Mouse (Mus musculus): ENCODE results near the gene Nes. TPM values are rescaled to one million over a fixed set of nuclear protein-coding genes. Genes with fewer than 3 reads are reported as not detected.

Nes gene
- polyA plus RNA-seq (2012; ENCODE audit: low replicate concordance): 0.62 and 1.3 TPM in 2 replicates

GRCm38 (mm10) chr3:87970939-87971488 lies at the start of gene Nes:
Gene Nes (plus strand): TSS chr3:87971078.

GRCm38 (mm10) chr3:87930078-87930795 lies 40.6 kb upstream of the Nes start, which contains the start of the genes Isg20l2 and Rrnad1:
Gene Isg20l2 (plus strand): TSS chr3:87930314.
Gene Rrnad1 (minus strand): TSS chr3:87930717.

GRCm38 (mm10) chr3:87948378-87949265 lies 22.3 kb upstream of the Nes start, which contains the start of gene Crabp2:
Gene Crabp2 (plus strand): TSS chr3:87948666.

GRCm38 (mm10) chr3:88000181-88000580 lies 29.3 kb downstream of the Nes start, which contains the start of gene Bcan:
Gene Bcan (minus strand): TSS chr3:88000230.

GRCm38 (mm10) chr3:88027434-88028186 lies 56.7 kb downstream of the Nes start, which contains the start of gene Hapln2:
Gene Hapln2 (minus strand): TSS chr3:88027583.

Other genes starting within 250 kb of the Nes start
- gene Lrrc71, start 222.5 kb upstream of the Nes start, polyA plus RNA-seq (2012; ENCODE audit: low replicate concordance): 2.1 TPM in 1 of 2 replicates, not detected in the other
- 0.07 TPM in 1 of 2 replicates, not detected in the other for gene Ntrk1, start 175.9 kb upstream of the Nes start, polyA plus RNA-seq (2012; ENCODE audit: low replicate concordance)
- gene Insrr, start 174.1 kb upstream of the Nes start, polyA plus RNA-seq (2012; ENCODE audit: low replicate concordance): 0.07 and 0.25 TPM in 2 replicates
- gene Pear1, start 146.8 kb upstream of the Nes start, polyA plus RNA-seq (2012; ENCODE audit: low replicate concordance): 27.1 and 31.2 TPM in 2 replicates
- gene Sh2d2a, start 124.3 kb upstream of the Nes start, polyA plus RNA-seq (2012; ENCODE audit: low replicate concordance): 5.7 and 12.1 TPM in 2 replicates
- 82.3 and 132 TPM in 2 replicates for gene Prcc, start 85.5 kb upstream of the Nes start, polyA plus RNA-seq (2012; ENCODE audit: low replicate concordance)
- 767 and 952 TPM in 2 replicates for gene Hdgf, start 64.8 kb upstream of the Nes start, polyA plus RNA-seq (2012; ENCODE audit: low replicate concordance)
- 3.9 and 12.2 TPM in 2 replicates for gene Mrpl24, start 51.6 kb upstream of the Nes start, polyA plus RNA-seq (2012; ENCODE audit: low replicate concordance)
- 13.1 and 20.4 TPM in 2 replicates for gene Isg20l2, start 40.8 kb upstream of the Nes start, polyA plus RNA-seq (2012; ENCODE audit: low replicate concordance)
- gene Rrnad1, start 40.4 kb upstream of the Nes start, polyA plus RNA-seq (2012; ENCODE audit: low replicate concordance): 8.5 and 26.9 TPM in 2 replicates
- not detected in 2 replicates for gene Crabp2, start 22.4 kb upstream of the Nes start, polyA plus RNA-seq (2012; ENCODE audit: low replicate concordance)
- not detected in 2 replicates for gene Bcan, start 29.2 kb downstream of the Nes start, polyA plus RNA-seq (2012; ENCODE audit: low replicate concordance)
- not detected in 2 replicates for gene Hapln2, start 56.5 kb downstream of the Nes start, polyA plus RNA-seq (2012; ENCODE audit: low replicate concordance)
- gene Gpatch4, start 72.0 kb downstream of the Nes start, polyA plus RNA-seq (2012; ENCODE audit: low replicate concordance): 6.3 and 10.8 TPM in 2 replicates
- 12.6 and 22.1 TPM in 2 replicates for gene Naxe, start 87.4 kb downstream of the Nes start, polyA plus RNA-seq (2012; ENCODE audit: low replicate concordance)
- not detected in 2 replicates for gene Ttc24, start 107.2 kb downstream of the Nes start, polyA plus RNA-seq (2012; ENCODE audit: low replicate concordance)
- gene Iqgap3, start 110.9 kb downstream of the Nes start, polyA plus RNA-seq (2012; ENCODE audit: low replicate concordance): 5.7 and 16.2 TPM in 2 replicates
- gene Mef2d, start 171.3 kb downstream of the Nes start, polyA plus RNA-seq (2012; ENCODE audit: low replicate concordance): 122 and 139 TPM in 2 replicates

All from leukemia stem cell, adult 10-12 weeks (primary cell).